Mouse (Mus musculus) heart, adult 2 months (tissue): Measurements from ENCODE around the gene Gm45623. TPM values are rescaled to one million over a fixed set of nuclear protein-coding genes. Genes with fewer than 3 reads are reported as not detected.

Experiments used
- DNase-seq, 2 experiments: peaks; one replicate each; pipeline ENCODE4 v3.0.0; 2021
- H3K27ac ChIP-seq: fragments of 200-600 bp; 2 replicates; pipeline ENCODE4 v1.8.1; 2022
- H3K27me3 ChIP-seq: fragments of 200-500 bp; 2 replicates; pipeline ENCODE4 v1.6.1; 2012; ENCODE audit warnings: mild to moderate bottlenecking, low read length, inconsistent platforms, mixed read lengths; ENCODE audit not compliant: control insufficient read depth, insufficient read depth
- H3K36me3 ChIP-seq: fragments of 200-500 bp; 2 replicates; pipeline ENCODE4 v1.6.1; 2012; ENCODE audit warnings: low read length, inconsistent platforms; ENCODE audit not compliant: control insufficient read depth, insufficient read depth
- H3K4me1 ChIP-seq: fragments of 200-500 bp; 2 replicates; pipeline ENCODE4 v1.6.1; 2011; ENCODE audit warnings: low read length; ENCODE audit not compliant: control insufficient read depth, insufficient read depth
- H3K4me3 ChIP-seq: fragments of 200-600 bp; 2 replicates; pipeline ENCODE4 v1.8.1; 2022
- H3K79me2 ChIP-seq: fragments of 200-500 bp; replicated peaks from 2 replicates; pipeline ENCODE4 v1.6.1; 2012; ENCODE audit warnings: mild to moderate bottlenecking, inconsistent platforms, low read length, moderate library complexity, mixed read lengths; ENCODE audit not compliant: control insufficient read depth, insufficient read depth
- H3K9ac ChIP-seq: fragments of 200-500 bp; 2 replicates; pipeline ENCODE4 v1.6.1; 2012; ENCODE audit warnings: low read depth, mild to moderate bottlenecking, control low read depth, inconsistent platforms, low read length, mixed read lengths
- CTCF ChIP-seq: fragments of 200-600 bp; IDR thresholded peaks from 2 replicates; pipeline ENCODE4 v1.8.1; 2022; ENCODE audit warnings: antibody characterized with exemption, mild to moderate bottlenecking, moderate library complexity
- EP300 ChIP-seq: fragments of 200-500 bp; IDR thresholded peaks from 2 replicates; pipeline ENCODE4 v1.6.1; 2011; ENCODE audit warnings: low read depth, low read length, control low read depth; ENCODE audit not compliant: insufficient read depth
- POLR2A ChIP-seq: fragments of 200-500 bp; IDR thresholded peaks from 2 replicates; pipeline ENCODE4 v1.6.1; 2011; ENCODE audit warnings: mild to moderate bottlenecking, low read depth, low read length, control low read depth; ENCODE audit not compliant: insufficient read depth
- WGBS: fragments of 180-500 bp; shearing (Covaris S2); methylation state at CpG from one replicate; pipeline ENCODE4 v1.1.7; 2018; 5-methylcytosine and 5-hydroxymethylcytosine counted together
- intact Hi-C: fragments of 180-260 bp; cut with DNase I; formaldehyde crosslinking; loops from one replicate; pipeline ENCODE4 v1.15.1; 2025
- polyA plus RNA-seq: library from polyadenylated mRNA; depleted of rRNA; stranded (reverse); fragments of >200 nt; gene quantifications from 2 replicates; pipeline ENCODE4 v1.2.3, GENCODE M21; 2012; rRNA removed
- total RNA-seq, 2 experiments: library from RNA; stranded (reverse); gene quantifications; 2 replicates each; pipeline ENCODE4 v1.2.3; 2021

The Gm45623 gene
- total and polyA plus RNA-seq, 3 experiments: not detected

- Histone ChIP-seq H3K4me3 (peak within 1 kb of the TSS; percentile 77), H3K36me3 (peaks cover 12% of the 10 kb centered on the region), H3K27ac (peak within 1 kb of the TSS; percentile 98), H3K9ac (peak within 1 kb of the TSS; percentile 81), H3K27me3 (no peaks in the 10 kb centered on the region), H3K4me1 (peaks cover 18% of the 10 kb centered on the region), H3K79me2 (0 out of 2 replicates have a peak, but pooled peaks cover 4% of the 10 kb centered on the region)
- DNase-seq: peak; percentile 91 to 92
- no peak for TF ChIP-seq CTCF
- TF ChIP-seq EP300: no peak
- peak; percentile 81 for TF ChIP-seq POLR2A
- WGBS: 4% methylated on average over 61 of the region's 62 CpGs
- intact Hi-C loops: loop anchor here (5.0 kb wide), 2 partner anchors 35 to 40 kb away; no protein-coding TSS in a partner anchor
Measured at GRCm38 (mm10) chr13:56702469-56703221, 51.0 kb downstream of the Gm45623 start, which contains the start of gene Smad5. Smad5 (plus strand) TSS chr13:56703010.

Other genes with a start within 250 kb of the Gm45623 start
- under 1 TPM; 0.68 to 0.97 TPM for gene Fbxl21, start 231.4 kb downstream of the Gm45623 start, total RNA-seq
- gene Fbxl21, start 231.4 kb downstream of the Gm45623 start, polyA plus RNA-seq: 0.29 and 0.31 TPM in 2 replicates
- gene Lect2, start 205.3 kb downstream of the Gm45623 start, total RNA-seq: not detected
- not detected in 2 replicates for gene Lect2, start 205.3 kb downstream of the Gm45623 start, polyA plus RNA-seq
- gene Tgfbi, start 144.3 kb downstream of the Gm45623 start, total RNA-seq: 10 to 100 TPM; 19.7 to 20.9 TPM
- gene Tgfbi, start 144.3 kb downstream of the Gm45623 start, polyA plus RNA-seq: 22.1 and 22.2 TPM in 2 replicates
- gene Smad5, start 50.8 kb downstream of the Gm45623 start, total RNA-seq: 10 to 100 TPM; 29.7 to 30.3 TPM
- gene Smad5, start 50.8 kb downstream of the Gm45623 start, polyA plus RNA-seq: 19.7 and 37.7 TPM in 2 replicates
- gene Trpc7, start 142.2 kb upstream of the Gm45623 start, total RNA-seq: not detected
- gene Trpc7, start 142.2 kb upstream of the Gm45623 start, polyA plus RNA-seq: not detected in 2 replicates